Mouse (Mus musculus) macrophage (primary cell): ENCODE results near the gene Rab11fip4. TPM values are rescaled to one million over a fixed set of nuclear protein-coding genes. Genes with fewer than 3 reads are reported as not detected.

Experiments
- H3K27ac ChIP-seq: fragments of 350-480 bp; formaldehyde crosslinking; 2 replicates; pipeline ENCODE4 v1.9.0; 2021
- H3K36me3 ChIP-seq: fragments of 350-480 bp; formaldehyde crosslinking; 2 replicates; pipeline ENCODE4 v1.9.0; 2021; ENCODE audit errors: inconsistent target
- H3K4me3 ChIP-seq: fragments of 350-480 bp; formaldehyde crosslinking; 2 replicates; pipeline ENCODE4 v1.9.0; 2021; ENCODE audit errors: inconsistent target
- H3K79me2 ChIP-seq: fragments of 350-480 bp; formaldehyde crosslinking; 2 replicates; pipeline ENCODE4 v1.9.0; 2021; ENCODE audit errors: inconsistent target
- WGBS: methylation state at CpG from one replicate; pipeline ENCODE4 v1.1.7; 2026; ENCODE audit warnings: inconsistent platforms; ENCODE audit not compliant: missing documents; 5-methylcytosine and 5-hydroxymethylcytosine counted together
- polyA plus RNA-seq: library from polyadenylated mRNA; stranded (reverse); fragments of 250-400 nt; gene quantifications from 3 replicates; pipeline ENCODE4 v1.2.4, GENCODE M21; 2018; ENCODE audit warnings: inconsistent platforms

Rab11fip4 gene
- polyA plus RNA-seq, 1 experiment from 2014 or later, result 0.17 TPM

DNA sequence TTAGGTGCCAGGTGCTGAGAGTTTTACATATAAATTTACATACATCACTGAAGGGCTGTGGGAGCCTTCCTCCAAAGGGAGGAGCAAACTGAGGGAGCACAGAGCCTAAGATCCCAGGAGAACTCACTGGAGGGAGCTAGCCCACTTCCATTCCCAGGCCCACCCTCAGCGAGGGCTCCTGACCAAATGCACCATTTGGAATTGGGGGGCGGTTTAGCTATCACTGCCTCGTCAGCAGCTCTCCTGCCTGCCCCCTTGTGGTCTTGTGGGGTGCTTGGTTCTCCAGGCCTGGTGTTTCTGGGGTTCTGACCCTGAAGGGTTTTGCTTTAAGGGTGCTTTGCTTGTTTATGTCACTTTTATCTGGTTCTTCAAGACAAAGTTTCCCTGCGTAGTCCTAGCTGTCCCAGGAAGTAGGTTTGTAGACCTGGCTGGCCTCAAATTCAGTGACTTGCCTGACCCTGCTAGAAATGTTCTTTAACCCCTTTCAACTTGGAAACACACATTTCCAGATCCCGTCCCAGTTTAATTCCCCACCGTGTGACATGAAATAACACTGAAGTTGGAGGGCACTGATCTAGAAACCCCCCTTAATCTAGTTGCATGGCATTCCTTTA is 80.8 kb downstream of the Rab11fip4 start:
- WGBS, result 70% methylated on average over 6 of the region's 6 CpGs
- Histone ChIP-seq H3K4me3 (no peak overlapping the region), H3K36me3 (no peaks in the 10 kb centered on the region), H3K27ac (no peak overlapping the region), H3K79me2 (no peaks in the 10 kb centered on the region)

DNA sequence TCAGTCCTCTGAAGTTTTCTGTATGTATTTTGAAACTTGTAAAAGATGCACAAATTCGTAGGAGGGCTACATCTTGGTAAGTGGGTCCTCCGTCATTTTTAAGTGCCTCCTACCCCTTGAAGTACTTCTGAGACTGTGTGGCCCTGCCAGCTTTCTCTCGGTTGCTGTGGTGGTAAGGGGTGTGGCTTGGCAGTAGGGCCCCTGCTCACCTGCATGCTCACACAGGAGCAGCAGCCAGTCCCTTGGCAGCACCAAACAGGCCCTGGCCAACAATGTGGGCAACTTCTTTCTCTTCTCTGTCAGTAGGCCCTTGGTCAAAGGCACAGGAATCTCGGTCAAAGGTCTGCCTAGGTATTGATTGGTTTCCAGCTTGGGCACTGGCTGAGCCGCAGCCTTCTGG is 82.1 kb downstream of the Rab11fip4 start:
- H3K27ac ChIP-seq, result no peak overlapping the region
- no peaks in the 10 kb centered on the region for H3K79me2 ChIP-seq
- no peaks in the 10 kb centered on the region for H3K36me3 ChIP-seq
- no peak overlapping the region for H3K4me3 ChIP-seq
- WGBS, result 86% methylated on average over 5 of the region's 5 CpGs

- Histone ChIP-seq H3K79me2 (no peaks in the 10 kb centered on the region), H3K27ac (no peak overlapping the region), H3K36me3 (no peaks in the 10 kb centered on the region), H3K4me3 (no peak overlapping the region)
- WGBS, result 30% methylated on average over 8 of the region's 8 CpGs
Observed at GRCm38 (mm10) chr11:79673717-79674116, 82.7 kb downstream of the Rab11fip4 start.

DNA sequence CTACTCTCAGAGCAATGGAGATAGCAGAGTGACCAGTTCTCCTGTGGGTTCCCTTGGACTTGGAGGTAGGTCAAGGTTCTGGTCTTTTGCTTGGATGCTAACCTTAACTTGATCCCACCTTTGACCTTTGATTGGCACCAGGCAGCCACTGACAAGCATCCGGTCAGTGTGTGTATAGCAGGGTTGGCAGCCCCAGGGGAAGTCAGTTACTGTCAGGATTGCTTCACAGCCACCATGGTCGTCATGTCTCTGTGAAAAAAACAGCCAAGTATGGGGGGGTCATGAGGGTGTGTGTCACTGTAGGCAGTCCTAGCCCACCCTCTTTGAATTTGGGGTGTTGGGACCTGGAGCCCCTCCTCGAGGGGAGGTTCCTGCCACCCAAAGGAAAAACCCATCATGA is 83.2 kb downstream of the Rab11fip4 start:
- Histone ChIP-seq H3K27ac (no peak overlapping the region), H3K79me2 (no peaks in the 10 kb centered on the region), H3K4me3 (no peak overlapping the region), H3K36me3 (no peaks in the 10 kb centered on the region)
- WGBS, result 27% methylated on average over 3 of the region's 3 CpGs

GRCm38 (mm10) chr11:79674632-79675031 is 83.6 kb downstream of the Rab11fip4 start:
- H3K79me2 ChIP-seq, result no peaks in the 10 kb centered on the region
- 53% methylated on average over 7 of the region's 7 CpGs for whole genome bisulfite sequencing
- H3K27ac ChIP-seq, result no peak overlapping the region
- no peak overlapping the region for H3K4me3 ChIP-seq
- H3K36me3 ChIP-seq, result no peaks in the 10 kb centered on the region

- no peaks in the 10 kb centered on the region for H3K79me2 ChIP-seq
- H3K27ac ChIP-seq, result no peak overlapping the region
- H3K4me3 ChIP-seq, result no peak overlapping the region
- 92% methylated on average over 12 of the region's 12 CpGs for WGBS
- H3K36me3 ChIP-seq, result no peaks in the 10 kb centered on the region
Observed at GRCm38 (mm10) chr11:79675285-79675684, 84.3 kb downstream of the Rab11fip4 start.

DNA sequence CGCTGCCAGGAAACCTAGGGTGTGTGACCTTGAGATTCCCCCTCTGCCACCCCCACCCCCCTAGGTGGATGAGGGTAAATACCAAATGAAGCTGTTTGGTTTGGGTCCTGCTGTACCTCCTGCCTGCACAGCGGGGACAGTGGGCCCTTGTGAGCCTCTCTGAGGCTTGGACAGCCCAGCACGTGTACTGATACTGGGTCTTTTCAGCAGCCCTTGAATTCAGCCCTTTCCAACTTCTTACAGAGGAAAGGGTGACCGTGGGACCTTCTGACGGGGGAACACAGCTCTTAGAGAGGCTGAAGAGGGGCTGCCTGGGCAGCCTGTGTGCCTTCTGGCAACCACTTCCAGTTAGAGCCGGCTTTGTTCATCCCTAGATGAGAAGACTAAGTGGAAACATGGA is 85.0 kb downstream of the Rab11fip4 start:
- H3K79me2 ChIP-seq, result no peaks in the 10 kb centered on the region
- no peaks in the 10 kb centered on the region for H3K36me3 ChIP-seq
- H3K4me3 ChIP-seq, result no peak overlapping the region
- no peak overlapping the region for H3K27ac ChIP-seq
- 96% methylated on average over 5 of the region's 6 CpGs for WGBS

DNA sequence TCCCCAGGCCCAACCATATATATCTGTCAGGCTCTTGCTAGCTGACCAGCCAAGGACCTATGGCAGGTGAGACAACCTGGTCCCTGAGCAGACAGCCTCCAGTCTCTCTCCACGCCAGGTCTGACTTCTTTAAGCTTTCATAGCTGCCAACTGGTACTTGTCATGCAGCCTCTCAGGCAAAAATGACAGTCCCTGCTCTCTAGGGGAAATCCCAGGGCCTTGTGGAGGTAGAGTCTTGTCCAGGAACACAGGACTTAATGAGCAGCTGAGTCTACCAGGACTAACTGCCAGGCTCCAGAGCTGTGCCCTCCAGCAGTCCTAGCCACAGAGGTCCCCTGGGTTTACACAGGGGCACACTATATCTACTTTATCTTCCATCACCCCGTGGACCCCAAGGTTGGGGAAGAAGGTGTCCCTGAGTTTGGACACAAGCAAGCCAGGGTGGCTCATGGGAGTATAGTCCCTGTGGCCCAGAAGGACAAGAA is 85.5 kb downstream of the Rab11fip4 start:
- WGBS, result 97% methylated on average over 2 of the region's 2 CpGs
- no peak overlapping the region for H3K4me3 ChIP-seq
- no peaks in the 10 kb centered on the region for H3K36me3 ChIP-seq
- no peaks in the 10 kb centered on the region for H3K79me2 ChIP-seq
- H3K27ac ChIP-seq, result no peak overlapping the region

DNA sequence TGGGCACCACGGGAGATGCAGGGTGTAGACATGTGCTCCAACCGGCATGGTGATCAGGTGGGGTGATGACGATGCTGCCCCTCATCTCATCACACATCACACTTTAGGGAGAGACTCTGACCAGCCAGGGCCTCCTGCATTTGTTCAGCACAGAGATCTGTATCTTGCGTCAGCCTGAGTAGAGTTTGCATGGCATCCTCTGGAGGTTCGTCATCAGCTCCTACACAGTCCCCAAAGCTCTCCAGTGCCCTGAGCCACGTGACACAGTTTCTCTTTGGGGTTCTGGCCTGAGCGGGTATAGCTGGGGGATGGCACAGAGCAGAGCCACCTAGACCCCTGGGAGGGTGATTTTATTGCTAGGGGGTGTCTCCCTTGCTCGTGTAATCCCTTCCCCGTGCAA is 86.4 kb downstream of the Rab11fip4 start:
- Histone ChIP-seq H3K4me3 (no peak overlapping the region), H3K36me3 (no peaks in the 10 kb centered on the region), H3K79me2 (no peaks in the 10 kb centered on the region), H3K27ac (no peak overlapping the region)
- 90% methylated on average over 9 of the region's 9 CpGs for WGBS

GRCm38 (mm10) chr11:79678363-79679153 is 87.5 kb downstream of the Rab11fip4 start:
- no peaks in the 10 kb centered on the region for H3K79me2 ChIP-seq
- no peaks in the 10 kb centered on the region for H3K36me3 ChIP-seq
- no peak overlapping the region for H3K4me3 ChIP-seq
- no peak overlapping the region for H3K27ac ChIP-seq
- WGBS, result 94% methylated on average over 20 of the region's 20 CpGs

DNA sequence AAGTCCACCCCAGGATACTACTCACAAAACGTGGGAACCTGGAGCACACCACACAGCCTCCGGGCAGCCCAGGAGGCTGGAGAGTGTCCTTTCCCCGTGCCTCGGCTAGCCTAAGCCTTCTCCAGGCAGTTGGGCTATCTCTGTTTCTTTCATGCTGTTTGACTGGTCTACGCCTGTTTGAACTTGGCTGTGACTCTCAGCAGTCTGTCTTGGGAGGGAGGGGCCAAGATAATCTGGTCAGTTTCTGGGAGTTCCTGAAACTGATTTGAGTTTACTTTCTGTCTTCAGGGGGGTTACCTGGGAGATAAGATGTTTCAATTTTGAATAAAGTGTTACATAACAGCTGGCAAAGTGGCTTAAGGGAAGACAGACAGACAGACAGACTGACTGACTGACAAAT is 88.9 kb downstream of the Rab11fip4 start:
- H3K36me3 ChIP-seq, result no peaks in the 10 kb centered on the region
- no peaks in the 10 kb centered on the region for H3K79me2 ChIP-seq
- no peak overlapping the region for H3K27ac ChIP-seq
- H3K4me3 ChIP-seq, result no peak overlapping the region
- WGBS, result 91% methylated on average over 5 of the region's 5 CpGs

GRCm38 (mm10) chr11:79680559-79680958 is 89.5 kb downstream of the Rab11fip4 start:
- 89% methylated on average over 11 of the region's 11 CpGs for WGBS
- H3K79me2 ChIP-seq, result no peaks in the 10 kb centered on the region
- no peaks in the 10 kb centered on the region for H3K36me3 ChIP-seq
- no peak overlapping the region for H3K4me3 ChIP-seq
- no peak overlapping the region for H3K27ac ChIP-seq

DNA sequence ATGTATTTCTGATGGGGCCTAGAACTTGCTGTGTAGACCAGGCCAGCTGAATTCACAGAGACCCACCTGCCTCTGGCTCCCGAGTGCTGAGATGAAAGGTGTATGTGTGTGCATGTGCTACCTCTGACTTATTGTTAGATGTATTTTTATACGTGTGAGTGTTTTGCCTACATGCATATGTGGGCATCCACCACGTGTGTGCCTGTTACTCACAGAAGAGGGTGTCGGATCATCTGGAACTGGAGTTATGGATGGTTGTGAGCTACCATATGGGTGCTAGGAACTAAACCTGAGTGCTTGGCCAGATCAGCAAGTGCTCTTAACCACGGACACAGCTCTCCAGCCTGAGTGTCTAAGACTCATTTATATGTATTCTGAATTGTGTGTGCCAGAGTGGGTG is 90.2 kb downstream of the Rab11fip4 start:
- Histone ChIP-seq H3K4me3 (no peak overlapping the region), H3K27ac (no peak overlapping the region), H3K36me3 (no peaks in the 10 kb centered on the region), H3K79me2 (no peaks in the 10 kb centered on the region)
- 84% methylated on average over 5 of the region's 5 CpGs for WGBS

GRCm38 (mm10) chr11:79681798-79682197 is 90.8 kb downstream of the Rab11fip4 start:
- H3K27ac ChIP-seq, result no peak overlapping the region
- 74% methylated on average over 3 of the region's 3 CpGs for WGBS
- H3K4me3 ChIP-seq, result no peak overlapping the region
- H3K79me2 ChIP-seq, result no peaks in the 10 kb centered on the region
- H3K36me3 ChIP-seq, result no peaks in the 10 kb centered on the region

- no peaks in the 10 kb centered on the region for H3K79me2 ChIP-seq
- H3K27ac ChIP-seq, result no peak overlapping the region
- H3K36me3 ChIP-seq, result no peaks in the 10 kb centered on the region
- no peak overlapping the region for H3K4me3 ChIP-seq
- 93% methylated on average over 11 of the region's 11 CpGs for WGBS
Observed at GRCm38 (mm10) chr11:79685109-79685508, 94.1 kb downstream of the Rab11fip4 start.
